In genomic region chr4:119733184-119733880, GRCm38 (mm10) we compare ENCODE assay signal across 8 mouse cellular contexts. TPM values are rescaled to one million over a fixed set of nuclear protein-coding genes. Genes with fewer than 3 reads are reported as not detected.
DNase-seq lines count a peak whose midpoint lies in the region; ATAC-seq and TF ChIP-seq lines count a peak whose summit lies in the region.

TSS of gene Hivep3 (plus strand) at chr4:119733784.

- H3K36me3 ChIP-seq in embryonic facial prominence, embryonic 12.5 days: no peaks in the 10 kb centered on the region
- H3K36me3 ChIP-seq in intestine, postnatal 0 days (ENCODE audit: control insufficient read depth, insufficient read depth): no peaks in the 10 kb centered on the region
- no peaks in the 10 kb centered on the region for H3K36me3 ChIP-seq in midbrain, embryonic 10.5 days

- WGBS in embryonic facial prominence, embryonic 12.5 days: under 1% methylated on average over 47 of the region's 47 CpGs
- WGBS in intestine, postnatal 0 days: under 1% methylated on average over 47 of the region's 47 CpGs
- under 1% methylated on average over 47 of the region's 47 CpGs for WGBS in midbrain, embryonic 10.5 days

- TF ChIP-seq CTCF in intestine, postnatal 0 days (IDR thresholded peaks at IDR 0.05; ENCODE audit: low read depth): no peak

- H3K27ac ChIP-seq in embryonic facial prominence, embryonic 12.5 days: peak within 1 kb of the TSS; percentile 61; the same call in 1 of the 2 replicates
- H3K27ac ChIP-seq in intestine, postnatal 0 days (ENCODE audit: low read depth, low read length): peak within 1 kb of the TSS; percentile 68
- H3K27ac ChIP-seq in midbrain, embryonic 10.5 days (replicated peaks): 0 out of 2 replicates have a peak within 1 kb of the TSS, but pooled peaks have one; percentile 33

- H3K9ac ChIP-seq in embryonic facial prominence, embryonic 12.5 days: peak within 1 kb of the TSS; percentile 57
- peak within 1 kb of the TSS; percentile 32 for H3K9ac ChIP-seq in intestine, postnatal 0 days (ENCODE audit: low read depth, low read length)

- ATAC-seq in embryonic facial prominence, embryonic 12.5 days (ENCODE audit: insufficient number of reproducible peaks, insufficient read depth, low FRiP score, low TSS enrichment): peak; percentile 98
- peak; percentile 98 for ATAC-seq in granulocyte monocyte progenitor cell, adult 5-6 weeks (replicated peaks; ENCODE audit: poor library complexity, severe bottlenecking)
- ATAC-seq in intestine, postnatal 0 days: peak; percentile 99

- peaks cover 17% of the 10 kb centered on the region for H3K27me3 ChIP-seq in embryonic facial prominence, embryonic 12.5 days
- peaks cover 5% of the 10 kb centered on the region; the same call in 1 of the 2 replicates for H3K27me3 ChIP-seq in intestine, postnatal 0 days (replicated peaks; ENCODE audit: control insufficient read depth, insufficient read depth, low read length)
- H3K27me3 ChIP-seq in midbrain, embryonic 10.5 days (ENCODE audit: low read depth, poor library complexity, severe bottlenecking): peaks cover 43% of the 10 kb centered on the region

- H3K4me2 ChIP-seq in embryonic facial prominence, embryonic 12.5 days (replicated peaks): peak within 1 kb of the TSS; percentile 96
- H3K4me2 ChIP-seq in intestine, postnatal 0 days (replicated peaks; ENCODE audit: low read depth): peak within 1 kb of the TSS; percentile 99

- peak within 1 kb of the TSS; percentile 69 for H3K4me3 ChIP-seq in embryonic facial prominence, embryonic 12.5 days
- peak within 1 kb of the TSS; percentile 69 for H3K4me3 ChIP-seq in intestine, postnatal 0 days (ENCODE audit: low read depth, low read length)
- H3K4me3 ChIP-seq in midbrain, embryonic 10.5 days: peak within 1 kb of the TSS; percentile 83

- intact Hi-C loops in left cerebral cortex, postnatal 36 days (cut with DNase I): loop anchor here (10.0 kb wide), 1 partner anchor 151 kb away; no protein-coding TSS in a partner anchor

- DNase-seq in adrenal gland, postnatal 36 days: peak; percentile 100
- DNase-seq in left cerebral cortex, postnatal 36 days (ENCODE audit: low spot score in 2 of 2): peak; percentile 99 to 100
- peak; percentile 100 for DNase-seq in midbrain, embryonic 10.5 days (ENCODE audit: low spot score)
- DNase-seq in right cerebral cortex, postnatal 36 days (ENCODE audit: low spot score in 2 of 2): peak; percentile 98 to 99
- DNase-seq in urinary bladder, postnatal 4 days (ENCODE audit: low spot score in 2 of 2): peak; percentile 100

- H3K9me3 ChIP-seq in embryonic facial prominence, embryonic 12.5 days: no peaks in the 10 kb centered on the region
- H3K9me3 ChIP-seq in intestine, postnatal 0 days (ENCODE audit: control insufficient read depth): no peaks in the 10 kb centered on the region
- H3K9me3 ChIP-seq in midbrain, embryonic 10.5 days (replicated peaks): no peaks in the 10 kb centered on the region

- peaks cover 4% of the 10 kb centered on the region; the same call in 1 of the 2 replicates for H3K4me1 ChIP-seq in embryonic facial prominence, embryonic 12.5 days
- H3K4me1 ChIP-seq in intestine, postnatal 0 days (replicated peaks; ENCODE audit: control insufficient read depth, insufficient read depth, low read length): no peaks in the 10 kb centered on the region
- H3K4me1 ChIP-seq in midbrain, embryonic 10.5 days: peaks cover 13% of the 10 kb centered on the region

RNA-seq across cellular contexts. Expression of gene Hivep3, which starts in this region (rescaled TPM):
- total RNA-seq in adrenal gland, postnatal 36 days (2021): 10 to 100 TPM in 1 of 2 experiments, 1 to 10 TPM in 1; 7.8 to 10.1 TPM
- 3.2 and 3.5 TPM in 2 replicates for polyA plus RNA-seq in embryonic facial prominence, embryonic 12.5 days (2016; fragmentation: Nextera tagmentation; extraction: Ambion mirVana)
- total RNA-seq in granulocyte monocyte progenitor cell, adult 5-6 weeks (2014; fragmentation: Nextera tagmentation): 5.8 and 11.9 TPM in 2 replicates
- 2.1 and 4.4 TPM in 2 replicates for total RNA-seq in granulocyte monocyte progenitor cell, adult 5-6 weeks (2017)
- polyA plus RNA-seq in intestine, postnatal 0 days (2015; fragmentation: Nextera tagmentation; extraction: Ambion mirVana): 4.0 and 4.1 TPM in 2 replicates
- 10 to 100 TPM; 50.5 to 64.8 TPM for total RNA-seq in left cerebral cortex, postnatal 36 days (2021)
- 0.64 and 1.0 TPM in 2 replicates for polyA plus RNA-seq in midbrain, embryonic 10.5 days (2016; fragmentation: Nextera tagmentation; extraction: Ambion mirVana)

Comparison
In these comparisons a context has a peak if more than half of its experiments do, and no peak if none do; other contexts are left out.
1. Peak in every context shown above with its lines: DNase-seq, ATAC-seq, H3K4me3 ChIP-seq and H3K27ac ChIP-seq.